Mouse (Mus musculus) liver, embryonic 16.5 days (tissue): ENCODE measurements around the gene Gpam. TPM values are rescaled to one million over a fixed set of nuclear protein-coding genes. Genes with fewer than 3 reads are reported as not detected.
"Not testable (repeated sequence)": the region's sequence is repeated elsewhere in the genome, so short reads cannot be mapped to it uniquely, and the experiment has no call there.

Experiments
- ATAC-seq: fragments of 200-750 bp; cut with Nextera tagmentation; 2 replicates; pipeline ENCODE4 v1.8.0; 2017; ENCODE audit warnings: low read depth, mild to moderate bottlenecking, moderate number of reproducible peaks, moderate library complexity
- H3K27ac ChIP-seq: fragments of 300-500 bp; sonication (generic); 2 replicates; pipeline ENCODE4 v1.5.1; 2014; ENCODE audit warnings: mild to moderate bottlenecking, low read length
- H3K27me3 ChIP-seq: fragments of 300-500 bp; sonication (generic); 2 replicates; pipeline ENCODE4 v1.6.1; 2014; ENCODE audit warnings: low read depth, low read length, mixed read lengths; ENCODE audit not compliant: control insufficient read depth, insufficient read depth
- H3K36me3 ChIP-seq: fragments of 300-500 bp; sonication (generic); 2 replicates; pipeline ENCODE4 v1.6.1; 2014; ENCODE audit warnings: mild to moderate bottlenecking; ENCODE audit not compliant: control insufficient read depth, insufficient read depth
- H3K4me1 ChIP-seq: fragments of 300-500 bp; sonication (generic); 2 replicates; pipeline ENCODE4 v1.6.1; 2014; ENCODE audit warnings: low read depth, low read length, mixed read lengths; ENCODE audit not compliant: control insufficient read depth
- H3K4me2 ChIP-seq: fragments of 300-500 bp; sonication (generic); 2 replicates; pipeline ENCODE4 v1.6.1; 2014; ENCODE audit warnings: low read depth, low read length, mixed read lengths
- H3K4me3 ChIP-seq: fragments of 300-500 bp; sonication (generic); 2 replicates; pipeline ENCODE4 v1.5.1; 2014; ENCODE audit warnings: low read depth, mild to moderate bottlenecking, low read length
- H3K9ac ChIP-seq: fragments of 300-500 bp; sonication (generic); 2 replicates; pipeline ENCODE4 v1.6.1; 2014; ENCODE audit warnings: low read depth, low read length
- H3K9me3 ChIP-seq: fragments of 300-500 bp; sonication (generic); replicated peaks from 2 replicates; pipeline ENCODE4 v1.6.1; 2016; ENCODE audit warnings: low read length; ENCODE audit not compliant: control insufficient read depth
- WGBS: fragments of 180-500 bp; shearing (Covaris S2); extraction: QIAGEN DNeasy Blood & Tissue Kit; methylation state at CpG from one replicate; pipeline ENCODE4 v1.1.7; 2014; ENCODE audit not compliant: insufficient replicate concordance; 5-methylcytosine and 5-hydroxymethylcytosine counted together
- polyA plus RNA-seq: library from polyadenylated mRNA; unstranded; fragments of >200 nt; fragmentation: Nextera tagmentation; extraction: Ambion mirVana; gene quantifications from 2 replicates; pipeline ENCODE4 v1.2.1, GENCODE M21; 2015

Gpam gene
- polyA plus RNA-seq, 1 experiment from 2014 or later: 45.2 TPM

DNA sequence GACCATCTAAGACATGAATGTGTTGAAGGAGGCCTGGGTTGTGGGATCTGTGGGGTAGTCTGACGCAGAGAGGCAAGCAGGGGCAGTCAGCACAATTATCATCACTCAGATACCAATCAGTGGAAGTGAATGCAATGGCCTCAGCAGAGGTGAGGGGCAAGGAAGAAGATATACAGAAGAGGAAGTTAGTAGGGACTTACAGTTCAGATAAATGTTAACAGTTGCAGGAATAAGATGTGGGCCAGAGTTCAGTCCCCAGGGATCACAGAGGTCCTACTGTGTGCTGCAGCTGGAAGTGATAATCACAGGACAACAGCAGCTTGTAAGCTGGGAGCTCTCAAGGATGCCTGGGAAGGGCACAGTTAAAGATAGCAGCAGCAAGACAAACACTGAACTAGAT lies 37.1 kb upstream of the Gpam start:
- Histone ChIP-seq H3K4me3 (no peak overlapping the region), H3K9me3 (no peaks in the 10 kb centered on the region), H3K36me3 (no peaks in the 10 kb centered on the region), H3K27me3 (no peaks in the 10 kb centered on the region), H3K9ac (no peak overlapping the region), H3K4me2 (no peak overlapping the region), H3K4me1 (no peaks in the 10 kb centered on the region), H3K27ac (no peak overlapping the region)
- WGBS: 24% methylated on average over 1 of the region's 1 CpGs
- ATAC-seq: no peak

- H3K27ac ChIP-seq: no peak overlapping the region
Measured at GRCm38 (mm10) chr19:55162271-55162670, 35.2 kb upstream of the Gpam start.

DNA sequence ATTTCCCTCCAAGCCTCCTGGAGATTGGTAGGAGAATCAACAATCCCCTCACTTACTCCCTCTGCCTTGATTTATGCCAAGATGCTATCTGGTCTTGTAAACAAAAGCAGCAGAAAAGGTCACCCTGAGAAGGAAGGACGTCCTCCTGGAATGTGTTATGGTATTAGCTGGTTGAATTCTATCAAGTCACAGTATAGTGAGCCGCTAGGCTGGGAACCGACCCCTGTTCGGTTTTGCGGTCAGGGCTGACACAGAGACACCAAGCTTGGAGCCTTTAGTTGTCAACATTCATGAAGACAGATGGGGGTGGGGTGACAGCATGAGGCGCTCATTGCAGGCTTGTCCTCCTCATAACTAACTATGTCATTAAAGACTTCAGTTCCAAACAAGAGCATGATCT lies 32.8 kb upstream of the Gpam start:
- no peak overlapping the region for H3K4me3 ChIP-seq
- no peak overlapping the region for H3K27ac ChIP-seq
- H3K36me3 ChIP-seq: no peaks in the 10 kb centered on the region
- ATAC-seq: no peak
- 58% methylated on average over 6 of the region's 6 CpGs for WGBS
- no peaks in the 10 kb centered on the region for H3K9me3 ChIP-seq
- H3K9ac ChIP-seq: no peak overlapping the region
- H3K4me2 ChIP-seq: no peak overlapping the region
- no peaks in the 10 kb centered on the region for H3K4me1 ChIP-seq
- H3K27me3 ChIP-seq: no peaks in the 10 kb centered on the region

More at GRCm38 (mm10) chr19:55162271-55162670, 35.2 kb upstream of the Gpam start:
- no peaks in the 10 kb centered on the region for H3K4me1 ChIP-seq
- WGBS: 58% methylated on average over 4 of the region's 4 CpGs
- no peaks in the 10 kb centered on the region for H3K27me3 ChIP-seq
- H3K4me2 ChIP-seq: no peak overlapping the region
- H3K9me3 ChIP-seq: no peaks in the 10 kb centered on the region
- no peak overlapping the region for H3K4me3 ChIP-seq
- ATAC-seq: no peak
- no peak overlapping the region for H3K9ac ChIP-seq
- H3K36me3 ChIP-seq: no peaks in the 10 kb centered on the region

DNA sequence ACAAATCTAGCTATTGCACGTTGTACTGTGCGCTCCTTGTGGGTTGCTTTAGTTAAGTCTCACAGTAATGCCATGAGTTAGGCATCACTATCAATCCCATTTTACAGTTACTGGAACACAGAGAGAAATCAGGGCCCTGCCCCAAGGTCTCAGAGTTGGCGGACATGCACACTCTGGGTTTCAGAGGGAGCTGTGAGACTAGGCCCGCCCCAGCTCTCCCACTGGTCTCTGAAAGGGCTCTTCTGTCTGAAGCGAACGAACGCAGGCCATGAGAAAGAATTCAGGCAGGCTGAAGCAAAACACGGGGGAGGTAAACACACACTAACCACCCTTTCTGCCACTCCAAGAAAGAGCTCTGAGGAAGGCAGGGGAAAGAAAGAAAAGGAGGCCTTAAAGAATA lies 31.6 kb upstream of the Gpam start:
- no peaks in the 10 kb centered on the region for H3K9me3 ChIP-seq
- H3K9ac ChIP-seq: no peak overlapping the region
- H3K4me3 ChIP-seq: no peak overlapping the region
- no peak overlapping the region for H3K27ac ChIP-seq
- 71% methylated on average over 8 of the region's 8 CpGs for WGBS
- no peak overlapping the region for H3K4me2 ChIP-seq
- no peaks in the 10 kb centered on the region for H3K4me1 ChIP-seq
- no peak for ATAC-seq
- no peaks in the 10 kb centered on the region for H3K36me3 ChIP-seq
- no peaks in the 10 kb centered on the region for H3K27me3 ChIP-seq

- Histone ChIP-seq H3K9me3 (no peaks in the 10 kb centered on the region), H3K9ac (no peak overlapping the region), H3K27me3 (no peaks in the 10 kb centered on the region), H3K4me2 (no peak overlapping the region), H3K4me1 (no peaks in the 10 kb centered on the region), H3K36me3 (no peaks in the 10 kb centered on the region), H3K4me3 (no peak overlapping the region), H3K27ac (no peak overlapping the region)
- no peak for ATAC-seq
- 59% methylated on average over 7 of the region's 7 CpGs for WGBS
Measured at GRCm38 (mm10) chr19:55157029-55157428, 30.0 kb upstream of the Gpam start.

DNA sequence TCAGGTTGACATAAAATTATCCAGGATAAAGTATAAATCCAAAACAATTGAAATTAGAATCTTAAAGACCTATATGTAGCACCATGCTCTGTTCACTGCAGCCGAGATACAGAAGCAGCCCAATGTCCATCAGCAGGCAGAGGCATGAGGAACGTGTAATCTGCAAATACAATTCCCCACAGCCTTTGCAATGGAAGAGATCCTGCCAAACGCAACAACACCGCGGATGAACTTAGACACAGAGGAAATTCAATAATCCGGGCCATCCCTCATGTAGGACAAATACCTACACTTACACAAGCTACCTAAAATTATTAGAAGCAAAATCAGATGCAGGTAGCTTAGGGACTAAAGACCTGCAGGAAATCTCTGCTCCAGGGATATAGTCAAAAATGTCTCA lies 25.9 kb upstream of the Gpam start:
- H3K9ac ChIP-seq: no peak overlapping the region
- no peak for ATAC-seq
- H3K27ac ChIP-seq: no peak overlapping the region
- WGBS: 66% methylated on average over 6 of the region's 6 CpGs
- H3K36me3 ChIP-seq: no peaks in the 10 kb centered on the region
- no peak overlapping the region for H3K4me3 ChIP-seq
- no peaks in the 10 kb centered on the region for H3K27me3 ChIP-seq
- H3K4me1 ChIP-seq: no peaks in the 10 kb centered on the region; the same call in 1 of the 2 replicates
- no peak overlapping the region for H3K4me2 ChIP-seq
- H3K9me3 ChIP-seq: no peaks in the 10 kb centered on the region

DNA sequence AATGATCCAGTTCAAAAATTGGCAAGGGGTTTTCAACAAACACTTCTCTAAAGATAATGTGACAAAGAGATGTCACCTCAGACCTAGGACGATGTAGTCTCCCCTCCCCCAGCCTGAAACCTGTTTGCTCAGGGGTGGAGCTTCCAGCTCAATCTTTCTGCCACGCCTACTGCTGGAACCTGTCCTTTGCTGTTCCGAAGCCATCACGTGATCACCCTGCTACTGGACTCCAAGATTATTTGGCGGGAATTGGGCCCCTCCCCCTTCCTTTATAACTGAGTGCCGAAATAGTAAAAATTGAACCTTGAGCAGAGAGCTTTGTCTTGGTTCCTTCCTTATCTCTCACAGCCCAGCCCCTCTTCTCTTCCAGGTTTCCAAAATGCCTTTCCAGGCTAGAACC lies 25.2 kb upstream of the Gpam start:
- H3K36me3 ChIP-seq, H3K27ac ChIP-seq, H3K9ac ChIP-seq, H3K9me3 ChIP-seq, H3K27me3 ChIP-seq, H3K4me1 ChIP-seq, H3K4me2 ChIP-seq, ATAC-seq, H3K4me3 ChIP-seq: not testable (repeated sequence)
- WGBS: 34% methylated on average over 5 of the region's 6 CpGs

DNA sequence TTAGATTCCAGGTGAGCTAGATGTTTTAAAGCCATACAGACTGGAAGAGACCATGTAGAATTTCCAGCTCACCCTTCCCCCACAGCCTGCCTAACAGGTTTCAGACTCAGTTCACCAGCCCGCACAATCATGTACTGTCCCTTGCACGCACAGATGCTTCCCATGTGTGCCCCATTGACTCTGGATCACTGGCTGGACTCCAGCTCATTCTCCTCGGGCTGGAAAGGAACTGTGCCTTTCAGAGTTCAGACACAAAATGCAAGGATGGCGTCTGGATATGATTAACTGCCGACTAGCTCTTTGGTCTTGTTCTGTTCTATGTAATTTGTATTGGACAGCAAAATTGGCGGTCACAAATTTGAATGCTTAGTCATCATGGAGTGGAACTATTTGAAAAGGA lies 22.6 kb upstream of the Gpam start:
- Histone ChIP-seq H3K4me1 (no peaks in the 10 kb centered on the region; the same call in 1 of the 2 replicates), H3K9me3 (no peaks in the 10 kb centered on the region), H3K27ac (no peak overlapping the region), H3K4me2 (no peak overlapping the region), H3K9ac (no peak overlapping the region), H3K36me3 (no peaks in the 10 kb centered on the region), H3K4me3 (no peak overlapping the region), H3K27me3 (no peaks in the 10 kb centered on the region)
- no peak for ATAC-seq
- 59% methylated on average over 6 of the region's 6 CpGs for WGBS

DNA sequence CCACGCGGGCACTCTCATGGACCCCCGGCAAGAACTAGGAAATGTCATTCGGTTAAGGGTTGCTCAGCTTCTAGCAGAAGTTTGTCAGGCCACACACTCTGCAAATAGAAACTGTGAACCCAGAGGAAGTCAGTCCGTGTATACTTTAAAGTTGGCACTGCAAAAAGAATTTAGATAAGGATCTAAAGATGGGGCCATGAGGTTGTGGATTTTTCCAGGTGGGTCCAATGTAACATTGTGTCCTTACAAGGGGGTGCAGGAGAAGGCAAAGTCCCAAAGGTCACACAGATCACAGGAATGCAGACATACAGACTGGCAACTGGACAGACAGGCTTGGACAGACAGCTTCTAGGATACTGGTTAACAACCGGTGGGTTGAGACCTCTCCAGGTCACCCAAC lies 21.1 kb upstream of the Gpam start:
- no peaks in the 10 kb centered on the region for H3K36me3 ChIP-seq
- H3K4me1 ChIP-seq: no peaks in the 10 kb centered on the region; the same call in 1 of the 2 replicates
- H3K27ac ChIP-seq: no peak overlapping the region
- WGBS: 52% methylated on average over 6 of the region's 6 CpGs
- no peak overlapping the region for H3K4me2 ChIP-seq
- H3K4me3 ChIP-seq: no peak overlapping the region
- no peaks in the 10 kb centered on the region for H3K27me3 ChIP-seq
- H3K9me3 ChIP-seq: no peaks in the 10 kb centered on the region
- ATAC-seq: no peak
- no peak overlapping the region for H3K9ac ChIP-seq

DNA sequence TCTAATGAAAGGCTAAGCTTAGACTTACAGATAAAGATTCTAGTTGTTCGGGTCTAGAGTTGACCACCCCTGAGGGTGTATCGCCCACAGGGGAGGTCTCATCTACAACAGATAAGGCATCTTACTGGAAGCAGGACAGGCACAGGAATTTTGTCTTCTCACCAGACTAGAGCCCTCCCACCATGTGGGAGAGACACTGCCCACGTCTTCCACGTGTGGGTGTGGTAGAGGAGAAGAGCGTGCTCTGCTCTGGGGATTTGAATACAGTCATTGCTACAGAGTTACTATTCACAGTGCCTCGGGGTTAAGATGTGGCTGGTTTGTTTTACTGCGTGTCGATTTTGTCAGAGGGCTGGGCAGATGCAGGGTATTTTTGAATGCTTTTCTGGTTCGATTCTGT lies 20.5 kb upstream of the Gpam start:
- Histone ChIP-seq H3K4me3 (no peak overlapping the region), H3K36me3 (no peaks in the 10 kb centered on the region), H3K9ac (no peak overlapping the region), H3K27me3 (no peaks in the 10 kb centered on the region), H3K4me2 (no peak overlapping the region), H3K9me3 (no peaks in the 10 kb centered on the region), H3K27ac (no peak overlapping the region), H3K4me1 (no peaks in the 10 kb centered on the region; the same call in 1 of the 2 replicates)
- 50% methylated on average over 9 of the region's 9 CpGs for WGBS
- no peak for ATAC-seq
